Mouse (Mus musculus) CH12.LX (cell line): ENCODE measurements at regions not wholly inside any gene's neighbourhood (a gene's known extent, or its start where the extent isn't known, plus 50 kb on each side); places are given as distances from the start of the nearest gene placed in this dataset.

Experiments used
- CHD2 ChIP-seq: IDR thresholded peaks from 2 replicates; pipeline ENCODE4 v1.6.1; 2011; ENCODE audit warnings: low read length, improper control_type of control experiment
- EP300 ChIP-seq: IDR thresholded peaks from 2 replicates; pipeline ENCODE4 v1.6.1; 2011; ENCODE audit warnings: low read length, improper control_type of control experiment
- KAT2A ChIP-seq: IDR thresholded peaks from 2 replicates; pipeline ENCODE4 v1.6.1; 2012; ENCODE audit warnings: low read length, improper control_type of control experiment, inconsistent platforms; ENCODE audit not compliant: insufficient replicate concordance
- MAFK ChIP-seq: IDR thresholded peaks from 2 replicates; pipeline ENCODE4 v1.6.1; 2011; ENCODE audit warnings: low read length, improper control_type of control experiment; ENCODE audit not compliant: insufficient replicate concordance
- MAX ChIP-seq: IDR thresholded peaks from 2 replicates; pipeline ENCODE4 v1.6.1; 2011; ENCODE audit warnings: low read length, improper control_type of control experiment
- MXI1 ChIP-seq: IDR thresholded peaks from 2 replicates; pipeline ENCODE4 v1.6.1; 2011; ENCODE audit warnings: mild to moderate bottlenecking, low read depth, low read length, improper control_type of control experiment
- POLR2A ChIP-seq: IDR thresholded peaks from 2 replicates; pipeline ENCODE4 v1.6.1; 2011; ENCODE audit warnings: low read depth, mild to moderate bottlenecking, improper control_type of control experiment, low read length
- TCF12 ChIP-seq: IDR thresholded peaks from 2 replicates; pipeline ENCODE4 v1.6.1; 2014; ENCODE audit warnings: low read depth, mild to moderate bottlenecking, inconsistent platforms, low read length, improper control_type of control experiment
- USF1 ChIP-seq: IDR thresholded peaks from 2 replicates; pipeline ENCODE4 v1.6.1; 2014; ENCODE audit warnings: low read depth, mild to moderate bottlenecking, inconsistent platforms, low read length, improper control_type of control experiment
- ZC3H11A ChIP-seq: IDR thresholded peaks from 2 replicates; pipeline ENCODE4 v1.6.1; 2012; ENCODE audit warnings: low read depth, mild to moderate bottlenecking, inconsistent platforms, low read length, improper control_type of control experiment

DNA sequence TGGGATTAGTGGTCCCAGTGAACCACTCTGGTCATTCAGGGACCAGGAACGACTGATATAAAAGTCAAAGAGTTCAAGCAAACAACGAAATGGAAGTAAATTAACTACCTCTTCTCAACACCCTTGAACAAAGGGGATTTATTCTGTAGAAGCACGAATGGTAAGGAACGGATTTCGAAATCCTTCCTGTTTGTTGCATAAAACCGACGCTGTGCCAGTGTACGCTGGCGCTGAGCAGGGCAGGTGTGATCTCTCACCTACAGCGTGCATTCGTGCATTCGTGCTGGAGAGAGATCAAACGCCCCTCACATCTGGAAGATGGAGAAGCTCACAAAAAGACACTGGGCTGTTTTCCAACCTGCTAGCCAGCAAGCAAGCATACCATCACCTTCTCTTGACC is 581.1 kb upstream of the Gm10131 start:
- no peak for TF ChIP-seq ZC3H11A
- no peak for TF ChIP-seq MAFK
- no peak for TF ChIP-seq POLR2A
- no peak for TF ChIP-seq TCF12
- no peak for TF ChIP-seq USF1
- no peak for TF ChIP-seq EP300
- TF ChIP-seq KAT2A = no peak
- TF ChIP-seq CHD2 = no peak
- no peak for TF ChIP-seq MAX
- TF ChIP-seq MXI1 = no peak
